Mouse (Mus musculus): ENCODE measurements at regions not wholly inside any gene's neighbourhood (a gene's known extent, or its start where the extent isn't known, plus 50 kb on each side); places are given as distances from the start of the nearest gene placed in this dataset.

DNA sequence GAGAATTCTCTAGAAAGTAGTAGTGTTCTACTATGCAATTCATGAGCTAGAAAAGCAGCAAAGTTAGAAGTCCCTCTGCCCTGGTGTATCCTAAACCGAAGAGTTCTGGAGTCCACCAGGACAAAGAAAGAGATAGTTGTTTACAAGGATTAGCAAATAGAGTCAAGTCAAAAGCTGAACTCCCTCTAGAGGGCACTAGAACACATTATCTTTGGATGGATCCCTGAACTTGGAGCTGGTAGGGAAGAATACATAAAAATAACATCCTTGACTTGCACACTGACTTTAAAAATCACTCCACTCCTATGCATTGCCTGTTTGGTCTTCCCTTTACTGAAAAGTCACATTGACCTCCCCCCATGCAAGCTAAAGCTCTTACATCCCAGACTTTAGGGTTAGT lies 205.3 kb upstream of the Arhgap42 start:
- TF ChIP-seq CTCF (IDR thresholded peaks at IDR 0.05; ENCODE audit: low read depth): no peak
- no peak for TF ChIP-seq EP300 (IDR thresholded peaks at IDR 0.05; ENCODE audit: low read depth)

Data from liver, postnatal 0 days (tissue).